ENCODE assay signal across 8 mouse cellular contexts in genomic region chr5:30806106-30806505, GRCm38 (mm10). TPM values are rescaled to one million over a fixed set of nuclear protein-coding genes. Genes with fewer than 3 reads are reported as not detected.
DNase-seq lines count a peak whose midpoint lies in the region; ATAC-seq and TF ChIP-seq lines count a peak whose summit lies in the region.

No protein-coding gene starts in this region.

- no peaks in the 10 kb centered on the region for H3K79me2 ChIP-seq in C2C12 (ENCODE audit: control insufficient read depth, insufficient read depth)

- H3K9me3 ChIP-seq in embryonic facial prominence, embryonic 15.5 days (replicated peaks): no peaks in the 10 kb centered on the region
- H3K9me3 ChIP-seq in heart, embryonic 10.5 days: no peaks in the 10 kb centered on the region
- H3K9me3 ChIP-seq in kidney, embryonic 14.5 days (ENCODE audit: control insufficient read depth, low read length): no peaks in the 10 kb centered on the region
- no peaks in the 10 kb centered on the region for H3K9me3 ChIP-seq in limb, embryonic 15.5 days

- peaks cover 9% of the 10 kb centered on the region for H3K4me1 ChIP-seq in bone marrow macrophage, adult 2 months (ENCODE audit: control insufficient read depth, insufficient read depth, low read length)
- H3K4me1 ChIP-seq in embryonic facial prominence, embryonic 15.5 days: no peaks in the 10 kb centered on the region
- no peaks in the 10 kb centered on the region for H3K4me1 ChIP-seq in heart, embryonic 10.5 days
- no peaks in the 10 kb centered on the region for H3K4me1 ChIP-seq in kidney, embryonic 14.5 days (ENCODE audit: control insufficient read depth, insufficient read depth, low read length)
- no peaks in the 10 kb centered on the region for H3K4me1 ChIP-seq in limb, embryonic 15.5 days

- no peak overlapping the region for H3ac ChIP-seq in C2C12 (ENCODE audit: control insufficient read depth, insufficient read length, low read depth)

- no peak overlapping the region for H3K27ac ChIP-seq in bone marrow macrophage, adult 2 months (ENCODE audit: insufficient read depth, low read depth, low read length)
- no peak overlapping the region for H3K27ac ChIP-seq in embryonic facial prominence, embryonic 15.5 days (replicated peaks)
- no peak overlapping the region for H3K27ac ChIP-seq in heart, embryonic 10.5 days
- no peak overlapping the region for H3K27ac ChIP-seq in kidney, embryonic 14.5 days (ENCODE audit: low read depth, low read length)
- H3K27ac ChIP-seq in limb, embryonic 15.5 days: no peak overlapping the region

- no peaks in the 10 kb centered on the region for H3K36me3 ChIP-seq in C2C12 (ENCODE audit: control insufficient read depth, insufficient read depth)
- H3K36me3 ChIP-seq in embryonic facial prominence, embryonic 15.5 days: no peaks in the 10 kb centered on the region
- H3K36me3 ChIP-seq in heart, embryonic 10.5 days: no peaks in the 10 kb centered on the region
- no peaks in the 10 kb centered on the region for H3K36me3 ChIP-seq in kidney, embryonic 14.5 days (ENCODE audit: control insufficient read depth, insufficient read depth, low read length)
- no peaks in the 10 kb centered on the region for H3K36me3 ChIP-seq in limb, embryonic 15.5 days

- no peak for TF ChIP-seq POLR2A in bone marrow macrophage, adult 2 months (IDR thresholded peaks at IDR 0.05; ENCODE audit: borderline replicate concordance, low read depth, low read length)

- no peak overlapping the region for H3K9ac ChIP-seq in embryonic facial prominence, embryonic 15.5 days
- H3K9ac ChIP-seq in kidney, embryonic 14.5 days (ENCODE audit: low read depth, low read length): no peak overlapping the region
- no peak overlapping the region for H3K9ac ChIP-seq in limb, embryonic 15.5 days

- H3K4me3 ChIP-seq in C2C12 (ENCODE audit: insufficient read depth, poor library complexity, severe bottlenecking): no peak overlapping the region
- no peak overlapping the region for H3K4me3 ChIP-seq in bone marrow macrophage, adult 2 months (ENCODE audit: insufficient read depth, low read length)
- no peak overlapping the region for H3K4me3 ChIP-seq in embryonic facial prominence, embryonic 15.5 days (replicated peaks)
- H3K4me3 ChIP-seq in heart, embryonic 10.5 days: no peak overlapping the region
- H3K4me3 ChIP-seq in kidney, embryonic 14.5 days (ENCODE audit: low read length): no peak overlapping the region
- no peak overlapping the region for H3K4me3 ChIP-seq in limb, embryonic 15.5 days

- TF ChIP-seq CTCF in C2C12 (IDR thresholded peaks at IDR 0.05; ENCODE audit: control insufficient read depth, insufficient read depth, insufficient read length): peak; percentile 73
- TF ChIP-seq CTCF in bone marrow macrophage, adult 2 months (IDR thresholded peaks at IDR 0.05; ENCODE audit: low read depth, low read length): peak; percentile 74

- H3K27me3 ChIP-seq in C2C12 (ENCODE audit: control insufficient read depth, insufficient read depth, insufficient read length): peaks cover 22% of the 10 kb centered on the region
- H3K27me3 ChIP-seq in embryonic facial prominence, embryonic 15.5 days: no peaks in the 10 kb centered on the region; the same call in 1 of the 2 replicates
- peaks cover 10% of the 10 kb centered on the region; the same call in 1 of the 2 replicates for H3K27me3 ChIP-seq in heart, embryonic 10.5 days (ENCODE audit: insufficient read depth, poor library complexity, severe bottlenecking)
- H3K27me3 ChIP-seq in kidney, embryonic 14.5 days (ENCODE audit: control insufficient read depth, insufficient read depth, low read length): no peaks in the 10 kb centered on the region
- H3K27me3 ChIP-seq in limb, embryonic 15.5 days: no peaks in the 10 kb centered on the region; the same call in 1 of the 2 replicates

- WGBS in embryonic facial prominence, embryonic 15.5 days: 6% methylated on average over 3 of the region's 3 CpGs
- 11% methylated on average over 3 of the region's 3 CpGs for WGBS in heart, embryonic 10.5 days
- 11% methylated on average over 3 of the region's 3 CpGs for WGBS in kidney, embryonic 14.5 days
- 5% methylated on average over 3 of the region's 3 CpGs for WGBS in limb, embryonic 15.5 days

- no peaks in the 10 kb centered on the region for H3K79me3 ChIP-seq in C2C12 (ENCODE audit: low read depth)

- DNase-seq in heart, embryonic 10.5 days (ENCODE audit: low spot score): peak; percentile 91
- peak; percentile 67 to 78 for DNase-seq in spleen, postnatal 36 days (ENCODE audit: low spot score in 2 of 2)

- peak; percentile 75 for ATAC-seq in embryonic facial prominence, embryonic 15.5 days (ENCODE audit: insufficient number of reproducible peaks, low FRiP score, low TSS enrichment, low read depth)
- peak; percentile 92 for ATAC-seq in kidney, embryonic 14.5 days (ENCODE audit: low FRiP score, low TSS enrichment)
- 0 out of 2 replicates have a peak, but pooled peaks have one; percentile 69 for ATAC-seq in limb, embryonic 15.5 days (ENCODE audit: insufficient number of reproducible peaks, low FRiP score, low TSS enrichment, low read depth)
- ATAC-seq in monocyte, adult 5-6 weeks (replicated peaks; ENCODE audit: insufficient number of reproducible peaks, low FRiP score, low TSS enrichment, poor library complexity, severe bottlenecking): peak; percentile 91

- no peak overlapping the region for H3K4me2 ChIP-seq in embryonic facial prominence, embryonic 15.5 days (replicated peaks)
- no peak overlapping the region for H3K4me2 ChIP-seq in kidney, embryonic 14.5 days (replicated peaks; ENCODE audit: low read depth, low read length)
- H3K4me2 ChIP-seq in limb, embryonic 15.5 days: no peak overlapping the region

TF ChIP-seq in C2C12, 6 proteins besides CTCF, POLR2A, EP300 and RAD21:
- no peak for TF ChIP-seq USF1 (IDR thresholded peaks at IDR 0.05; ENCODE audit: low read depth)
- TF ChIP-seq FOSL1 (IDR thresholded peaks at IDR 0.05; ENCODE audit: insufficient read depth, low read length, poor library complexity, severe bottlenecking): no peak
- TF ChIP-seq MYOG (IDR thresholded peaks at IDR 0.05; ENCODE audit: control insufficient read depth, extremely low read depth, insufficient read length): no peak
- no peak for TF ChIP-seq CEBPB (IDR thresholded peaks at IDR 0.05; ENCODE audit: low read depth)
- no peak for TF ChIP-seq MAX (IDR thresholded peaks at IDR 0.05)
- no peak for TF ChIP-seq MYOD1 (IDR thresholded peaks at IDR 0.05; ENCODE audit: control insufficient read depth, insufficient read length, low read depth)

RNA-seq across cellular contexts. Expression of gene Mapre3, which starts 8.3 kb away (rescaled TPM):
- 12.0 TPM for polyA plus RNA-seq in C2C12 (2012; fragmentation: generic; extraction: Trizol)
- polyA plus RNA-seq in bone marrow macrophage, adult 2 months (2012; ENCODE audit: insufficient read depth, insufficient read length, missing spikeins): 22.6 and 27.8 TPM in 2 replicates
- polyA plus RNA-seq in embryonic facial prominence, embryonic 15.5 days (2015; fragmentation: Nextera tagmentation; extraction: Ambion mirVana): 36.6 and 46.1 TPM in 2 replicates
- polyA plus RNA-seq in heart, embryonic 10.5 days (2016; fragmentation: Nextera tagmentation; extraction: Ambion mirVana): 16.3 and 16.6 TPM in 2 replicates
- 13.6 and 19.3 TPM in 2 replicates for polyA plus RNA-seq in kidney, embryonic 14.5 days (2014; fragmentation: Nextera tagmentation; extraction: Ambion mirVana)
- polyA plus RNA-seq in limb, embryonic 15.5 days (2015; fragmentation: Nextera tagmentation; extraction: Ambion mirVana): 30.4 and 30.6 TPM in 2 replicates
- total RNA-seq in monocyte, adult 5-6 weeks (2017): 5.0 TPM in 1 of 3 replicates, not detected in the others
